Mouse (Mus musculus) bone marrow, adult 2 months (tissue): ENCODE measurements around the gene Dennd6a.

Source experiments
- CTCF ChIP-seq: fragments of 200-500 bp; IDR thresholded peaks from 2 replicates; pipeline ENCODE4 v1.5.1; 2011; ENCODE audit warnings: low read length, control low read depth; ENCODE audit not compliant: control insufficient read depth, insufficient read depth
- POLR2A ChIP-seq: fragments of 200-500 bp; IDR thresholded peaks from 2 replicates; pipeline ENCODE4 v1.6.1; 2011; ENCODE audit warnings: low read depth, mild to moderate bottlenecking, control low read depth, low read length, borderline replicate concordance; ENCODE audit not compliant: control insufficient read depth

- TF ChIP-seq CTCF (no peak), POLR2A (no peak)
Measured at GRCm38 (mm10) chr14:26595695-26596365, 22.2 kb downstream of the Dennd6a start.
